Mouse (Mus musculus) gastrocnemius, adult 18-20 months (tissue): Measurements from ENCODE around the gene Cenpc1. TPM values are rescaled to one million over a fixed set of nuclear protein-coding genes. Genes with fewer than 3 reads are reported as not detected.

Experiments used
- DNase-seq: peaks from one replicate; pipeline ENCODE4 v3.0.0; 2021; ENCODE audit warnings: low spot score
- total RNA-seq, 2 experiments: library from RNA; stranded (reverse); gene quantifications; 2 replicates each; pipeline ENCODE4 v1.2.3; 2021

Cenpc1 gene
- total RNA-seq, 2 experiments from 2014 or later = 2.9 to 3.6 TPM

- DNase-seq = no peak
These were observed 68.6 kb downstream of the Cenpc1 start for GRCm38 (mm10) chr5:85996545-85997510.

- DNase-seq = no peak
These were observed 70.8 kb downstream of the Cenpc1 start for GRCm38 (mm10) chr5:85994551-85994950.

GRCm38 (mm10) chr5:85992805-85993721 lies 72.3 kb downstream of the Cenpc1 start:
- DNase-seq = no peak

DNA sequence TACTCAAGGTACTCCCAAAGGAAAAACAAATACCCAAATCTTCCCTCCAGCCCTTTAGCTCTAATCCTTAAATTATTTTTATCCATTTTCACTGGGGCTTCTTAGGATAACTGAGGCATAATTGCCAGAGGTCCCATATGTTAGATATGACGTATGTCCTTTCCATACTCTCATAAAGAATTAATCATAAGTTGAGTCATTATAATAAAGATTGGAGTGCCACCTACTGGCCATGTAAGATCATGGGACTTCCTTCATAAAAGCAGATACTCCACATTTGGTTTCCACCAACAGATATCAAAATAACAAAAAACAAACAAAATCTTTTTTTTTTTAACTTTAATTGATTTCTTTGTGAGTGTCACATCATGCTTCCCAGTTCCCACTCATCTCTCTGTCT lies 73.3 kb downstream of the Cenpc1 start:
- DNase-seq = no peak

DNA sequence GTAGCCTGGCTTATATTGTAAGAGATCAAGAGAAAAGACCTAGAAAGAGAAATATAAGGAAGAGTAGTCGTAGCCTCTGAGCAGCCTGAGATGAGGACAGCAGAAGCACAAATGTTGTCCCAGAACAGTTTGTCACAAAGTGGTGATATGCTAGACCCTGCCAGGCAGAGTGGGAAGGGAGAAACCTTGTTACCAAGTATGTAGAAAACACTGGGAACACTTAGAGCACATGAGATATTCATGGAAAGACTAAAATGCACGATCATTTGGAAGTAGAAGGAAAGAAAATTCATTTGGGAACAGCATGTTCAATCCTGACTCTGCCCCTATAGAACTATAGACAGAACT lies 77.9 kb downstream of the Cenpc1 start:
- no peak for DNase-seq

- no peak for DNase-seq
These were observed 78.5 kb downstream of the Cenpc1 start for GRCm38 (mm10) chr5:85986734-85987515.

DNA sequence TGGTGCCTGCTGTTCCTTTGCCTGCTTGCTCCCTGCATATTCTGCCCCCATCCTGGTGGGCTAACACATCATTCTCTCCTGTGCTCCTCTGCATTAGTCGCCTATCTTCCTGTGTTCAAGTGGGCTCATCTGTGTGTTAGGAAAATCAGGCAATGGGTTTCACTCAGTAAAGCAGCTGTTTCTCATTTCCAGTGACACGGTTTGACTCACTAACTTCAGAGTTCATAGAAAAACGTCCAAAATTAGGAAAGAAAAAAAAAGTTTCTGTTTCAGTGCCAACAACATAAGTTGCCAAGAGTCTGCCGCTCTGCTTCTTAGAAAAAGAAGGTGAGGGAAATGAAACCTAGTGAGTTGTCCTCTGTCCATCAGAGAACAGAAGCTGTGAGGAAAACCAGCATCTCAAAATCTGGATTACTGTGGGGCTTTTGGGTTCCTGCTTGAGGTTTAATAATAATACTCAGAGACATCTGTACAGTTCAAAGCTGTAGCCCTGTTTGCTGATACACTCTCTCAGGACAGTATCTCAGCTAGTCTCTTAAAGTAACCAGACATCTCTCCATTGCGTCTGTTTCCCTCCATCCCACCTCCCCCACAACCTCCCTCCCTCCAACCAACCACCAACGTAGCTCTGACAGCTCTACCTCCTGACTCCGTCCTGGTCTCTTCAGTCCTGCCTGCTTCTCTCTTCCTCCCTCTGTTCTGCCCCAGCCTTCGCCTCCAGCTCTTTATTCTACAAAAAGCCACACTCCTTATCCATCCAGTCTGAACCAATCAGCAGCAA lies 87.5 kb downstream of the Cenpc1 start:
- no peak for DNase-seq

DNA sequence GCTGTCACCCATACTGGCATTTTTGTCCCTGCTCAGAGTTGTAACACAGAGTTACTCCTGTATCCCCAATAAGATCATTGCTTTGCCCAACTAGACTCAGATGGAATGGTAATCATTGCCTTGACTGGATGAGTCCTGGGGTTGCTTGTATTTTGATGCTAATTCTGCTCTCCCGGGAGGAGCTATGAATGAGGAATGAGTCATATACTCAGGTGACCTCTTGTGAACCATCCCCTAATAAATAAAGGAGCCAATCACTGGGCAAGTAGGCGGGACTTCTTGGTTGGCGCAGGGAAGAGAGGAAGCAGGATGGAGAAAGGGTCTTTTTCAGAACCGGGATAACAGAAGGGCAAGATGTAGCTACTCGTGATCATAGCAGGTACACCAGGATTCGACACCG lies 102.6 kb downstream of the Cenpc1 start:
- no peak for DNase-seq

Other genes starting within 250 kb of the Cenpc1 start
- not detected for gene Stap1, start 6.2 kb upstream of the Cenpc1 start, total RNA-seq
- 1 to 10 TPM; 5.0 to 5.4 TPM for gene Uba6, start 107.2 kb upstream of the Cenpc1 start, total RNA-seq
- not detected for gene Gnrhr, start 132.3 kb upstream of the Cenpc1 start, total RNA-seq
- gene Tmprss11c, start 223.7 kb upstream of the Cenpc1 start, total RNA-seq = not detected